Mouse (Mus musculus): ENCODE data around the gene Lgr6. TPM values are rescaled to one million over a fixed set of nuclear protein-coding genes. Genes with fewer than 3 reads are reported as not detected.

Gene Lgr6
- polyA plus RNA-seq, 1 experiment from 2014 or later = 3.4 TPM

GRCm38 (mm10) chr1:135136500-135136899 lies 31.4 kb upstream of the Lgr6 start:
- no peak for ATAC-seq (replicated peaks; ENCODE audit: insufficient number of reproducible peaks, insufficient read depth, low FRiP score, low read depth)
- H3K9me3 ChIP-seq (replicated peaks) = no peaks in the 10 kb centered on the region

DNA sequence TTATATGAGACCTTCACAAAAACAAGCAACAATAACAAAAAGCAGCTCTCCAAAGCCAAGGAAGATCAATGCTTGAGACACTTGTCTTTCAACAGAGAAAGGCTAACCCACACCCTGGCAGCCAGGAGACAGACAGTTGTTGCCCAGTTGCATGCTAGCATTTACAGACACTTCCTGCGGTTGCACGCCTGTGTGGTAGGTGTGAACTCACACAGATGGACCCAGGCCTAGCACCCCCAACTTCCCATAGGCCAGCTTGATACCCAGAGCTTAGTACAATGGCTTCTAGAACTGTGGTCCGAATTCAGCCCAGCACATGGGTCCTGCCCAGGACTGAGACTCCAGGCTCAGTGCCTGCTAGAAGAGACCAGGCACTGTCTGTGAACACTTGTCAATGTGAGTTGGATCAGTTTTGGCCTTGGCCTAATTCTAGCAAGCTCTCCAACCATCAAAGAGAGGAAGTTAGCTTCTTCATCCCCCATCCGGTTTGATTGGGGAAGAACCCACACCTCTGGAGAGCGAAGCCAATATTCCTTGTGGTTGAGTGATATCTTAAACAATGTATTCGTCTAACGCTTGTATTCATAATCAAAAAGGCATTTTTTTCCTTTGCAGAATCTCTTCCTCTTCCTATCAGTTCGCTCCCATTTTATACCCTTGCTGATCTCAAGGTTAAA lies 30.2 kb upstream of the Lgr6 start:
- 81% methylated on average over 8 of the region's 8 CpGs for WGBS
- Histone ChIP-seq H3K27me3 (peaks cover 25% of the 10 kb centered on the region), H3K9me3 (replicated peaks) (no peaks in the 10 kb centered on the region), H3K9ac (no peak overlapping the region), H3K27ac (no peak overlapping the region), H3K4me1 (replicated peaks) (peaks cover 23% of the 10 kb centered on the region), H3K4me2 (no peak overlapping the region), H3K36me3 (no peaks in the 10 kb centered on the region), H3K4me3 (no peak overlapping the region)
- ATAC-seq (replicated peaks; ENCODE audit: insufficient number of reproducible peaks, insufficient read depth, low FRiP score, low read depth) = no peak

More at GRCm38 (mm10) chr1:135136500-135136899, 31.4 kb upstream of the Lgr6 start:
- Histone ChIP-seq H3K4me2 (no peak overlapping the region), H3K27ac (no peak overlapping the region), H3K4me1 (replicated peaks) (peaks cover 14% of the 10 kb centered on the region), H3K27me3 (peaks cover 17% of the 10 kb centered on the region), H3K36me3 (no peaks in the 10 kb centered on the region), H3K9ac (no peak overlapping the region), H3K4me3 (no peak overlapping the region)
- WGBS = 14% methylated on average over 1 of the region's 1 CpGs

DNA sequence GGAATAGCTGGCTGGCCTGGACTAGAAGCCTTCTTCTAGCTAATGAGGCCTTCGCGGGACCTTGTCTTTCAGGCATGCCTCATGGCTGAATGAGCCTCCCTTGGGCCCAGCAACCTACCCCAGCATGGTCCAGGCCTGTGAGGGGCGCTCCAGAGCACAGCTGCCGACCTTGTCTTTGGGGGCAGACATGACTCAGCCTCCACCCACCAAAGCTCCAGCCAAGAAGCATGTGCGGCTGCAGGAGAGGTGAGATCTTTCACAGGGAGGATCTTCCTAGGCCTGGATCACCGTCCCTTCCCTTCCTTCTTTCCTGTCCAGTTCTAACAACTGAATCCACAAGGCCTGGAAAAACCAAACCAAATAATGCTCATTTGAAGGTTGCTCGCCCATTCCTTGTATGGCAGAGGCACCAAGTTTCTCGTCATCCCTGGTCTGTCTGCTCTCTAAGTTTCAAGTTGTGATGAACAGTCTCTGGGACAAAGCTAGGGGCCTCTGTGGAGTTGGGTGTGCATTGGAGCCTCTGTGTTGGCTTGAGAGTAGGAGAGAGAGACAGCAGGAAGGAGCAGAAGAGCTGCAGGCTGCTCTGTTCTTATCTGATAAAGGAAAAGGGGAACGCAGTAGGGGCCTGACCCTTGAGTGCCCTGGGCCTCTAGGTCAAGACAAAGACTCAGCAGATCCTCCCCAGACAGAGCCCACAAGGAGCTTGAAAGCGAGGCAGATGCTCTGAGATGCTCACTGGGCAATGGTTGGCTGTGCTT lies 28.8 kb upstream of the Lgr6 start:
- no peaks in the 10 kb centered on the region for H3K9me3 ChIP-seq (replicated peaks)
- H3K9ac ChIP-seq = no peak overlapping the region
- ATAC-seq (replicated peaks; ENCODE audit: insufficient number of reproducible peaks, insufficient read depth, low FRiP score, low read depth) = no peak
- WGBS = 70% methylated on average over 10 of the region's 10 CpGs
- H3K27me3 ChIP-seq = peaks cover 39% of the 10 kb centered on the region
- peak overlapping the region; percentile 19; the same call in 1 of the 2 replicates for H3K4me3 ChIP-seq
- peaks cover 30% of the 10 kb centered on the region for H3K4me1 ChIP-seq (replicated peaks)
- peak overlapping the region; percentile 23; the same call in 1 of the 2 replicates for H3K4me2 ChIP-seq
- no peaks in the 10 kb centered on the region for H3K36me3 ChIP-seq
- H3K27ac ChIP-seq = peak overlapping the region; percentile 36; the same call in 1 of the 2 replicates

GRCm38 (mm10) chr1:135132893-135133369 lies 27.9 kb upstream of the Lgr6 start:
- no peak; the same call in 1 of the 2 replicates for ATAC-seq (replicated peaks; ENCODE audit: insufficient number of reproducible peaks, insufficient read depth, low FRiP score, low read depth)
- peaks cover 44% of the 10 kb centered on the region for H3K27me3 ChIP-seq
- 72% methylated on average over 9 of the region's 9 CpGs for WGBS
- peak overlapping the region; percentile 19; the same call in 1 of the 2 replicates for H3K4me3 ChIP-seq
- H3K9ac ChIP-seq = no peak overlapping the region
- H3K4me2 ChIP-seq = peak overlapping the region; percentile 35; the same call in 1 of the 2 replicates
- no peaks in the 10 kb centered on the region for H3K9me3 ChIP-seq (replicated peaks)
- H3K27ac ChIP-seq = peak overlapping the region; percentile 36; the same call in 1 of the 2 replicates
- no peaks in the 10 kb centered on the region for H3K36me3 ChIP-seq
- peaks cover 30% of the 10 kb centered on the region for H3K4me1 ChIP-seq (replicated peaks)

DNA sequence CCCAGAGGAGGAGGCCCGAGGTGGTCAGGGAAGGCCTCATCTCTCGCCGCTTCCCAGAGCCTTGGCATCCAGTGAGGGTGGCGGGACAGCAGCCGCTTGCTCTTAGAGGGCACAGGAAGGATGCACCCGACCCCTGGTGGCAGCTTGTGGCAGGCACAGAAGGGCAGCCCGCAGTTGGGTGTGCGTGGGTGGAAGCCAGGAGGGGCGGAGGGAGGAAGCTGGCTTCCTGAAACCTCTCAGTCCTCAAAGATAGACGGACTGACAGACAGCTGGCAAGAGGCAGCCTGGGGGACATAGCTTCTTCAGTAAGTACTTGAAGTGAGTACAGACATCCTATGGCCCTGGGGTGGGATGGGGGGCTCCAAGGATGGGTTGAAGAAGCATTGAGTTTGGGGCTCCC lies 27.4 kb upstream of the Lgr6 start, which contains the start of gene Ptpn7:
Ptpn7 (plus strand) TSS at position 228 of the 400 bp plus-strand sequence.
- Histone ChIP-seq H3K4me1 (replicated peaks) (peaks cover 30% of the 10 kb centered on the region), H3K4me3 (peak within 1 kb of the TSS; percentile 19; the same call in 1 of the 2 replicates), H3K36me3 (no peaks in the 10 kb centered on the region), H3K27ac (peak within 1 kb of the TSS; percentile 57), H3K9me3 (replicated peaks) (no peaks in the 10 kb centered on the region), H3K27me3 (peaks cover 49% of the 10 kb centered on the region), H3K4me2 (peak within 1 kb of the TSS; percentile 35), H3K9ac (no peak within 1 kb of the TSS; the same call in 1 of the 2 replicates)
- 18% methylated on average over 10 of the region's 10 CpGs for WGBS
- ATAC-seq (replicated peaks; ENCODE audit: insufficient number of reproducible peaks, insufficient read depth, low FRiP score, low read depth) = no peak

GRCm38 (mm10) chr1:135131560-135131959 lies 26.5 kb upstream of the Lgr6 start:
- peak overlapping the region; percentile 35; the same call in 1 of the 2 replicates for H3K4me2 ChIP-seq
- H3K9me3 ChIP-seq (replicated peaks) = no peaks in the 10 kb centered on the region
- WGBS = 35% methylated on average over 8 of the region's 8 CpGs
- H3K27me3 ChIP-seq = peaks cover 53% of the 10 kb centered on the region
- H3K36me3 ChIP-seq = no peaks in the 10 kb centered on the region
- no peak for ATAC-seq (replicated peaks; ENCODE audit: insufficient number of reproducible peaks, insufficient read depth, low FRiP score, low read depth)
- no peak overlapping the region for H3K9ac ChIP-seq
- H3K4me3 ChIP-seq = no peak overlapping the region
- peak overlapping the region; percentile 57 for H3K27ac ChIP-seq
- peaks cover 34% of the 10 kb centered on the region for H3K4me1 ChIP-seq (replicated peaks)

- no peaks in the 10 kb centered on the region for H3K36me3 ChIP-seq
- H3K27me3 ChIP-seq = peaks cover 53% of the 10 kb centered on the region
- no peak overlapping the region for H3K9ac ChIP-seq
- no peak; the same call in 1 of the 2 replicates for ATAC-seq (replicated peaks; ENCODE audit: insufficient number of reproducible peaks, insufficient read depth, low FRiP score, low read depth)
- no peaks in the 10 kb centered on the region for H3K9me3 ChIP-seq (replicated peaks)
- peaks cover 40% of the 10 kb centered on the region for H3K4me1 ChIP-seq (replicated peaks)
- peak overlapping the region; percentile 35; the same call in 1 of the 2 replicates for H3K4me2 ChIP-seq
- H3K27ac ChIP-seq = peak overlapping the region; percentile 51
- H3K4me3 ChIP-seq = no peak overlapping the region
- 25% methylated on average over 6 of the region's 6 CpGs for WGBS
Measured at GRCm38 (mm10) chr1:135131034-135131433, 26.0 kb upstream of the Lgr6 start.

DNA sequence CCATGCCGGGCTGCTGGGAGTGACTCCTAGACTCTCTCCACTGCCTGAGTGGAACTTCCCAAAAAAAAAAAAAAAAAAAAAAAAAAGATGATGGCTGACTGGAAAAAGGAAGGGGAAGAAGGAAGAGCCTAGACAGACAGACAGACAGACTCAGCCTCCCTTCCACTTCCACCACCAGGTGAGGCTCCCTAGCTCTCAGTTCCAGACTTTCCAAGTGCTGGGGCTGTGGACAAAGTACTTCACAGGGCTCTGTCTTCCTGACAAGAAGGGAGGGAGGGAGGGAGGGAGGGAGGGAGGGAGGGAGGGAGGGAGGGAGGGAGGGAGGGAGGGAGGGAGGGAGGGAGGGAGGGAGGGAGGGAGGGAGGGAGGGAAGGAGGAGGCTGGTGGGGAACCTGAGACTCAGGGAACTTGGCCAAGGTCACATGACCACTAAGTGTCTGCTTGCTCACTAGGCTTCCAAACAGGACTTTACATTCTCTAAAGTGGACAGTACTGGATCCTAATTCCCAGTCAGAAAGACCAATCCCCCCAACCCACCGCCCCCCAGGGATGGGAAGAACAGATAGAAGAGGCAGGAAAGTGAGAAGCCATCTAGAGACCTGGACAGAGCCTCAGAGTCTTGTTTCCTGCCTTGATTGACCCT lies 25.4 kb upstream of the Lgr6 start:
- Histone ChIP-seq H3K4me2 (peak overlapping the region; percentile 35; the same call in 1 of the 2 replicates), H3K36me3 (no peaks in the 10 kb centered on the region), H3K9ac (no peak overlapping the region), H3K9me3 (replicated peaks) (no peaks in the 10 kb centered on the region), H3K4me1 (replicated peaks) (peaks cover 44% of the 10 kb centered on the region), H3K27ac (peak overlapping the region; percentile 51; the same call in 1 of the 2 replicates), H3K27me3 (peaks cover 55% of the 10 kb centered on the region), H3K4me3 (no peak overlapping the region)
- no peak for ATAC-seq (replicated peaks; ENCODE audit: insufficient number of reproducible peaks, insufficient read depth, low FRiP score, low read depth)
- WGBS = 67% methylated on average over 2 of the region's 2 CpGs

GRCm38 (mm10) chr1:135129543-135130183 lies 24.6 kb upstream of the Lgr6 start:
- Histone ChIP-seq H3K27me3 (peaks cover 58% of the 10 kb centered on the region), H3K27ac (no peak overlapping the region), H3K4me2 (no peak overlapping the region), H3K36me3 (no peaks in the 10 kb centered on the region), H3K4me3 (no peak overlapping the region), H3K9ac (no peak overlapping the region), H3K4me1 (replicated peaks) (peaks cover 44% of the 10 kb centered on the region), H3K9me3 (replicated peaks) (no peaks in the 10 kb centered on the region)
- ATAC-seq (replicated peaks; ENCODE audit: insufficient number of reproducible peaks, insufficient read depth, low FRiP score, low read depth) = no peak
- 65% methylated on average over 9 of the region's 9 CpGs for whole genome bisulfite sequencing

GRCm38 (mm10) chr1:135128986-135129385 lies 23.9 kb upstream of the Lgr6 start:
- peaks cover 53% of the 10 kb centered on the region for H3K27me3 ChIP-seq
- no peaks in the 10 kb centered on the region for H3K9me3 ChIP-seq (replicated peaks)
- no peak overlapping the region for H3K9ac ChIP-seq
- H3K4me3 ChIP-seq = no peak overlapping the region
- peaks cover 44% of the 10 kb centered on the region for H3K4me1 ChIP-seq (replicated peaks)
- no peak overlapping the region for H3K27ac ChIP-seq
- H3K36me3 ChIP-seq = no peaks in the 10 kb centered on the region
- 34% methylated on average over 9 of the region's 9 CpGs for WGBS
- H3K4me2 ChIP-seq = no peak overlapping the region
- no peak for ATAC-seq (replicated peaks; ENCODE audit: insufficient number of reproducible peaks, insufficient read depth, low FRiP score, low read depth)

Measured in heart, embryonic 15.5 days (tissue).